Mouse (Mus musculus) hindbrain, postnatal 0 days (tissue): ENCODE measurements around the gene Nupl1. TPM values are rescaled to one million over a fixed set of nuclear protein-coding genes. Genes with fewer than 3 reads are reported as not detected.

ENCODE experiments used
- ATAC-seq: fragments of 200-750 bp; cut with Nextera tagmentation; 2 replicates; pipeline ENCODE4 v1.8.0; 2017; ENCODE audit warnings: mild to moderate bottlenecking, moderate TSS enrichment, moderate library complexity
- DNase-seq: peaks from one replicate; pipeline ENCODE4 v3.0.0-alpha.2; 2015; ENCODE audit warnings: low spot score
- H3K27ac ChIP-seq: fragments of 300-500 bp; sonication (generic); 2 replicates; pipeline ENCODE4 v1.5.1; 2014; ENCODE audit warnings: mild to moderate bottlenecking
- H3K27me3 ChIP-seq: fragments of 300-500 bp; sonication (generic); 2 replicates; pipeline ENCODE4 v1.6.1; 2014; ENCODE audit warnings: low read length, mixed read lengths; ENCODE audit not compliant: insufficient read depth
- H3K36me3 ChIP-seq: fragments of 300-500 bp; sonication (generic); 2 replicates; pipeline ENCODE4 v1.6.1; 2014; ENCODE audit warnings: low read length, mixed read lengths; ENCODE audit not compliant: insufficient read depth
- H3K4me1 ChIP-seq: fragments of 300-500 bp; sonication (generic); 2 replicates; pipeline ENCODE4 v1.6.1; 2014; ENCODE audit warnings: antibody characterized with exemption, low read length, mixed read lengths; ENCODE audit not compliant: insufficient read depth
- H3K4me2 ChIP-seq: fragments of 300-500 bp; sonication (generic); 2 replicates; pipeline ENCODE4 v1.6.1; 2014; ENCODE audit warnings: low read depth, mild to moderate bottlenecking, low read length, moderate library complexity, mixed read lengths
- H3K4me3 ChIP-seq: fragments of 300-500 bp; sonication (generic); 2 replicates; pipeline ENCODE4 v1.5.1; 2014; ENCODE audit warnings: low read length
- H3K9ac ChIP-seq: fragments of 300-500 bp; sonication (generic); replicated peaks from 2 replicates; pipeline ENCODE4 v1.6.1; 2014; ENCODE audit warnings: mild to moderate bottlenecking, low read length, moderate library complexity, mixed read lengths
- H3K9me3 ChIP-seq: fragments of 300-500 bp; sonication (generic); 2 replicates; pipeline ENCODE4 v1.6.1; 2016; ENCODE audit warnings: low read length, mixed read lengths
- CTCF ChIP-seq: IDR thresholded peaks from 2 replicates; pipeline ENCODE4 v1.5.1; 2016; ENCODE audit warnings: antibody characterized with exemption, control low read depth, low read depth
- WGBS: fragments of 180-500 bp; shearing (Covaris S2); extraction: QIAGEN DNeasy Blood & Tissue Kit; methylation state at CpG from one replicate; pipeline ENCODE4 v1.1.7; 2014; 5-methylcytosine and 5-hydroxymethylcytosine counted together
- polyA plus RNA-seq: library from polyadenylated mRNA; unstranded; fragments of >200 nt; fragmentation: Nextera tagmentation; extraction: Ambion mirVana; gene quantifications from 2 replicates; pipeline ENCODE4 v1.2.1, GENCODE M21; 2015
- total RNA-seq: library from RNA; depleted of rRNA; stranded (reverse); fragments of >200 nt; gene quantifications from 2 replicates; pipeline ENCODE4 v1.2.3, GENCODE M21; 2014; rRNA removed

Gene Nupl1
- total RNA-seq: 0.99 TPM in 1 of 2 replicates, not detected in the other
- polyA plus RNA-seq: 0.16 TPM in 1 of 2 replicates, not detected in the other

- Histone ChIP-seq H3K9ac (peak within 1 kb of the TSS; percentile 94), H3K27me3 (no peaks in the 10 kb centered on the region), H3K4me2 (peak within 1 kb of the TSS; percentile 87), H3K9me3 (no peaks in the 10 kb centered on the region), H3K4me3 (peak within 1 kb of the TSS; percentile 76), H3K27ac (peak within 1 kb of the TSS; percentile 87), H3K36me3 (no peaks in the 10 kb centered on the region), H3K4me1 (0 out of 2 replicates have a peak, but pooled peaks cover 2% of the 10 kb centered on the region)
- WGBS: under 1% methylated on average over 62 of the region's 62 CpGs
- DNase-seq (peak; percentile 100), ATAC-seq (peak; percentile 100)
- 0 out of 2 replicates have a peak, but pooled peaks have one; percentile 6 for TF ChIP-seq CTCF
Measured at GRCm38 (mm10) chr14:60251281-60252003, at the start of gene Nupl1, which contains the start of gene Gm49336. TSS of gene Nupl1 (minus strand) at chr14:60251431. TSS of gene Gm49336 (minus strand) at chr14:60251507.

GRCm38 (mm10) chr14:60301024-60301423, 49.8 kb upstream of the Nupl1 start:
- DNase-seq (peak; percentile 8), ATAC-seq (no peak)
- H3K36me3 ChIP-seq: peaks cover 4% of the 10 kb centered on the region; the same call in 1 of the 2 replicates
- no peak overlapping the region for H3K4me3 ChIP-seq
- no peaks in the 10 kb centered on the region for H3K4me1 ChIP-seq
- no peak overlapping the region for H3K27ac ChIP-seq
- 38% methylated on average over 6 of the region's 6 CpGs for WGBS
- H3K9me3 ChIP-seq: no peaks in the 10 kb centered on the region
- H3K4me2 ChIP-seq: no peak overlapping the region
- no peaks in the 10 kb centered on the region for H3K27me3 ChIP-seq
- H3K9ac ChIP-seq: no peak overlapping the region
- no peak for TF ChIP-seq CTCF

- peak; percentile 67 for TF ChIP-seq CTCF
- no peaks in the 10 kb centered on the region for H3K4me1 ChIP-seq
- H3K4me3 ChIP-seq: no peak overlapping the region
- 57% methylated on average over 14 of the region's 14 CpGs for WGBS
- ATAC-seq: peak; percentile 55; the same call in 1 of the 2 replicates
- no peak overlapping the region for H3K4me2 ChIP-seq
- H3K27me3 ChIP-seq: no peaks in the 10 kb centered on the region
- no peak overlapping the region for H3K27ac ChIP-seq
- no peaks in the 10 kb centered on the region for H3K9me3 ChIP-seq
- H3K9ac ChIP-seq: no peak overlapping the region
- peak; percentile 57 for DNase-seq
- H3K36me3 ChIP-seq: peaks cover 4% of the 10 kb centered on the region; the same call in 1 of the 2 replicates
Measured at GRCm38 (mm10) chr14:60300224-60300991, 49.2 kb upstream of the Nupl1 start.

GRCm38 (mm10) chr14:60295531-60295930, 44.3 kb upstream of the Nupl1 start:
- Histone ChIP-seq H3K4me2 (no peak overlapping the region), H3K36me3 (peaks cover 18% of the 10 kb centered on the region), H3K9ac (no peak overlapping the region), H3K4me1 (no peaks in the 10 kb centered on the region), H3K27ac (no peak overlapping the region), H3K27me3 (no peaks in the 10 kb centered on the region), H3K4me3 (no peak overlapping the region), H3K9me3 (no peaks in the 10 kb centered on the region)
- no peak for ATAC-seq
- WGBS: 91% methylated on average over 1 of the region's 1 CpGs
- no peak for DNase-seq
- no peak for TF ChIP-seq CTCF

GRCm38 (mm10) chr14:60290363-60290762, 39.1 kb upstream of the Nupl1 start:
- Histone ChIP-seq H3K4me2 (no peak overlapping the region), H3K9me3 (no peaks in the 10 kb centered on the region), H3K4me3 (no peak overlapping the region), H3K36me3 (peaks cover 19% of the 10 kb centered on the region), H3K4me1 (no peaks in the 10 kb centered on the region), H3K27ac (no peak overlapping the region), H3K9ac (no peak overlapping the region), H3K27me3 (no peaks in the 10 kb centered on the region)
- ATAC-seq (no peak), DNase-seq (no peak)
- WGBS: 92% methylated on average over 4 of the region's 4 CpGs
- TF ChIP-seq CTCF: no peak

GRCm38 (mm10) chr14:60286194-60286863, 35.1 kb upstream of the Nupl1 start:
- Histone ChIP-seq H3K4me2 (no peak overlapping the region), H3K9ac (no peak overlapping the region), H3K27me3 (no peaks in the 10 kb centered on the region), H3K36me3 (peaks cover 14% of the 10 kb centered on the region; the same call in 1 of the 2 replicates), H3K27ac (no peak overlapping the region), H3K4me1 (no peaks in the 10 kb centered on the region), H3K4me3 (no peak overlapping the region), H3K9me3 (no peaks in the 10 kb centered on the region)
- ATAC-seq (no peak), DNase-seq (no peak)
- WGBS: 89% methylated on average over 7 of the region's 7 CpGs
- no peak for TF ChIP-seq CTCF
